8 mouse cellular contexts compared by ENCODE assay signal in the genomic region with DNA sequence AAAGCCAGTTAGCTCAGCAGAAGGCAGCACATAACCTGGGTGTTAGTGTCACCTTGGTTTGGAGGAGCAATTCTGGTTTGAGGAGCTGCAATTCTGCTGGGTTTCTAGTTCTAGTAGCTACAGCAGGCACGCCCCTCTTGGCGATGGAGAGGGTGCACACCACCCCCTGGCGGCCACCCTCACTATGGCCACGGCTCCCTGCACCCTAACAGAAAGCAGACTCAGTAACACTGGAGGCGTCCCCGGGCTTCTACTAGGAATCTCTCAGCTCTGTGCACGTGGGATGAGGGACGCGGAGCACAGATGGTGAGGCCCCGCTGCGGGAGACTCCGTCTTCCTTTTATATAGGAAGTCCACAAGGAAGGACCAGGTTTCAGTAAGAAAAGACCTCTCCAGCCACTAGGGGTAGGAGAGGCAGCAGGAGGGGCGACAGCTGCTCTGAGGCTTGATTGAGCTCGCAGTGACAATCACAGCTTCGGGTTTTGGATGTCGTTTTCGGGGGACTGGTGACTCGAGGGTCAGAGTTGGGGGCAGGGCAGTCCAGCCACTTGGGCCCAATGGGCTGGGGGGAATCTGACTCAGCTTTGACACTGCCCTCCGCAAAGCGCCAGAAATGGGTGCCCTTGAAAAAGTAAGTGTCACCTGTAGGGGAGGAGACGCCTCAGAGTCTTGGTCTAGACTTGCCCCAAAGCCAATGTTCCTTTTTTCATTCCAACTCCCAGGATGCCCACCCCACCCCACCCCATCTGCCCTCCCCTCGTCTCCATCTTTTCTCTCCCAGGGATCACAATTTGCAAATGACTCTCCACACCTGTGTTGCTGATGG. TPM values are rescaled to one million over a fixed set of nuclear protein-coding genes. Genes with fewer than 3 reads are reported as not detected.
A peak's percentile ranks its signal among the peaks of the same experiment; 100 is the strongest.
DNase-seq lines count a peak whose midpoint lies in the region; ATAC-seq lines count a peak whose summit lies in the region.

No protein-coding gene starts in this region.

- ATAC-seq in hindbrain, embryonic 16.5 days: peak; percentile 87

- H3K4me1 ChIP-seq in hindbrain, embryonic 16.5 days (ENCODE audit: control insufficient read depth, insufficient read depth, low read depth, low read length): no peaks in the 10 kb centered on the region

- no peak overlapping the region for H3K27ac ChIP-seq in hindbrain, embryonic 16.5 days (ENCODE audit: low read depth, low read length)

- H3K9ac ChIP-seq in hindbrain, embryonic 16.5 days (ENCODE audit: low read depth, low read length): peak overlapping the region; percentile 41

- peak overlapping the region; percentile 11; the same call in 1 of the 2 replicates for H3K4me3 ChIP-seq in hindbrain, embryonic 16.5 days (ENCODE audit: low read length)

- no peaks in the 10 kb centered on the region for H3K36me3 ChIP-seq in hindbrain, embryonic 16.5 days (ENCODE audit: control insufficient read depth, insufficient read depth, low read length)

- H3K9me3 ChIP-seq in hindbrain, embryonic 16.5 days (ENCODE audit: control insufficient read depth, low read length): no peaks in the 10 kb centered on the region

- WGBS in hindbrain, embryonic 16.5 days: 17% methylated on average over 22 of the region's 22 CpGs

- H3K27me3 ChIP-seq in hindbrain, embryonic 16.5 days (replicated peaks; ENCODE audit: control insufficient read depth, insufficient read depth, low read length): no peaks in the 10 kb centered on the region

- DNase-seq in T-cell, adult 2 months (ENCODE audit: low spot score): peak; percentile 90
- peak; percentile 74 to 82 for DNase-seq in cerebellum, postnatal 36 days
- DNase-seq in gastrocnemius, adult 18-20 months (ENCODE audit: low spot score): peak; percentile 65
- peak; percentile 84 to 88 for DNase-seq in left cerebral cortex, adult 18-20 months (ENCODE audit: low spot score in 2 of 2)
- peak; percentile 82 to 87 for DNase-seq in lung, postnatal 4 days
- peak; percentile 42 for DNase-seq in retina, postnatal 7 days (ENCODE audit: low read depth, low spot score)
- peak; percentile 62 for DNase-seq in urinary bladder, adult 2 months (ENCODE audit: low spot score)

- peak overlapping the region; percentile 49 for H3K4me2 ChIP-seq in hindbrain, embryonic 16.5 days (ENCODE audit: low read length)

RNA-seq across cellular contexts. Expression of gene Mmp25, which starts 14.7 kb away (rescaled TPM):
- under 1 TPM in 1 of 2 experiments, not detected in 1; 0.07 TPM for total RNA-seq in gastrocnemius, adult 18-20 months (2021)
- 1.2 and 1.5 TPM in 2 replicates for polyA plus RNA-seq in hindbrain, embryonic 16.5 days (2015; fragmentation: Nextera tagmentation; extraction: Ambion mirVana)
- under 1 TPM; 0.14 TPM for total RNA-seq in left cerebral cortex, adult 18-20 months (2021)
- 0.22 and 0.29 TPM in 2 replicates for polyA plus RNA-seq in urinary bladder, adult 2 months (2012; rRNA removed)

RNA-seq across cellular contexts. Expression of gene Zscan10, which starts 29.8 kb away (rescaled TPM):
- total RNA-seq in gastrocnemius, adult 18-20 months (2021): not detected
- polyA plus RNA-seq in hindbrain, embryonic 16.5 days (2015; fragmentation: Nextera tagmentation; extraction: Ambion mirVana): 0.20 and 0.25 TPM in 2 replicates
- not detected for total RNA-seq in left cerebral cortex, adult 18-20 months (2021)
- 0.04 TPM in 2 replicates for polyA plus RNA-seq in urinary bladder, adult 2 months (2012; rRNA removed)

RNA-seq across cellular contexts. Expression of gene Bicdl2, which starts 29.9 kb away (rescaled TPM):
- total RNA-seq in gastrocnemius, adult 18-20 months (2021): not detected
- 0.19 TPM in 1 of 2 replicates, not detected in the other for polyA plus RNA-seq in hindbrain, embryonic 16.5 days (2015; fragmentation: Nextera tagmentation; extraction: Ambion mirVana)
- total RNA-seq in left cerebral cortex, adult 18-20 months (2021): not detected
- polyA plus RNA-seq in urinary bladder, adult 2 months (2012; rRNA removed): 9.2 and 11.7 TPM in 2 replicates

RNA-seq across cellular contexts. Expression of gene Zfp13, which starts 31.1 kb away (rescaled TPM):
- total RNA-seq in gastrocnemius, adult 18-20 months (2021): 1 to 10 TPM; 2.5 to 2.9 TPM
- 26.4 and 29.1 TPM in 2 replicates for polyA plus RNA-seq in hindbrain, embryonic 16.5 days (2015; fragmentation: Nextera tagmentation; extraction: Ambion mirVana)
- total RNA-seq in left cerebral cortex, adult 18-20 months (2021): 10 to 100 TPM; 27.5 to 29.7 TPM
- 9.2 and 11.9 TPM in 2 replicates for polyA plus RNA-seq in urinary bladder, adult 2 months (2012; rRNA removed)

RNA-seq across cellular contexts. Expression of gene Hcfc1r1, which starts 43.0 kb away (rescaled TPM):
- 100 to 1,000 TPM; 135 to 138 TPM for total RNA-seq in gastrocnemius, adult 18-20 months (2021)
- 150 and 153 TPM in 2 replicates for polyA plus RNA-seq in hindbrain, embryonic 16.5 days (2015; fragmentation: Nextera tagmentation; extraction: Ambion mirVana)
- 100 to 1,000 TPM; 126 to 130 TPM for total RNA-seq in left cerebral cortex, adult 18-20 months (2021)
- polyA plus RNA-seq in urinary bladder, adult 2 months (2012; rRNA removed): 136 and 183 TPM in 2 replicates
